Mouse (Mus musculus) lung, adult 2 months (tissue): ENCODE results near the gene Hoxa1. TPM values are rescaled to one million over a fixed set of nuclear protein-coding genes. Genes with fewer than 3 reads are reported as not detected.

ENCODE experiments used
- DNase-seq: peaks from one replicate; pipeline ENCODE4 v3.0.0; 2022
- H3K4me1 ChIP-seq: fragments of 200-500 bp; 2 replicates; pipeline ENCODE4 v1.6.1; 2011; ENCODE audit warnings: low read length; ENCODE audit not compliant: control insufficient read depth, insufficient read depth
- H3K4me3 ChIP-seq: fragments of 200-500 bp; replicated peaks from 2 replicates; pipeline ENCODE3; 2011; ENCODE audit warnings: low read depth, mild to moderate bottlenecking, control low read depth, low read length; ENCODE audit errors: extremely low read depth
- CTCF ChIP-seq: fragments of 200-500 bp; IDR thresholded peaks from 2 replicates; pipeline ENCODE4 v1.5.1; 2011; ENCODE audit warnings: mild to moderate bottlenecking, low read length, control low read depth; ENCODE audit not compliant: insufficient read depth
- POLR2A ChIP-seq: fragments of 200-500 bp; IDR thresholded peaks from 2 replicates; pipeline ENCODE4 v1.6.1; 2011; ENCODE audit warnings: low read depth, mild to moderate bottlenecking, control low read depth, low read length, borderline replicate concordance; ENCODE audit errors: extremely low read depth
- WGBS: fragments of 180-500 bp; shearing (Covaris S2); methylation state at CpG from one replicate; pipeline ENCODE4 v1.1.7; 2018; 5-methylcytosine and 5-hydroxymethylcytosine counted together
- polyA plus RNA-seq: library from polyadenylated mRNA; depleted of rRNA; stranded (reverse); fragments of >200 nt; gene quantifications from 2 replicates; pipeline ENCODE4 v1.2.3, GENCODE M21; 2012

Hoxa1 gene
- polyA plus RNA-seq, 1 experiment = 1.9 TPM

- DNase-seq = no peak
- 0 out of 2 replicates have a peak, but pooled peaks have one; percentile 7 for TF ChIP-seq POLR2A
- TF ChIP-seq CTCF = no peak
- WGBS = 1% methylated on average over 85 of the region's 102 CpGs
- H3K4me3 ChIP-seq = peak within 1 kb of the TSS; percentile 99
- peaks cover 7% of the 10 kb centered on the region for H3K4me1 ChIP-seq
Measured at GRCm38 (mm10) chr6:52190906-52191810, 33.0 kb upstream of the Hoxa1 start, which contains the start of gene Hoxa4. Hoxa4 (minus strand) TSS chr6:52191753.

DNA sequence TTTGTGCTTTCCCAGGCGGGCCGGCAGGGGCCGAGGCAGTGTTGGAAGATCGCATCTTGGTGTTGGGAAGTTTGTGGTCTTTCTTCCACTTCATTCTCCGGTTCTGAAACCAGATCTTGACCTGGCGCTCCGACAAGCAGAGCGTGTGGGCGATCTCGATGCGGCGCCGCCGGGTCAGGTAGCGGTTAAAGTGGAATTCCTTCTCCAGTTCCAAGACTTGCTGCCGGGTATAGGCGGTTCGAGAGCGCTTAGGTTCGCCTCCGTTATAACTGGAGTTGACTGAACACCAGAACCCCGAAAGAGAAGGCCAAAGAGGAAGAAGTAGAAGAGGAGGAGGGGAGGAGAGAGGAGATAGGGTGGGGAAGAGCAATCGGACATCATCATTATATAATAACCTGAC lies 32.3 kb upstream of the Hoxa1 start:
- Histone ChIP-seq H3K4me1 (peaks cover 7% of the 10 kb centered on the region), H3K4me3 (peak overlapping the region; percentile 43)
- 14% methylated on average over 23 of the region's 23 CpGs for WGBS
- TF ChIP-seq POLR2A = 0 out of 2 replicates have a peak, but pooled peaks have one; percentile 1
- TF ChIP-seq CTCF = no peak
- DNase-seq = peak; percentile 45

- no peak for DNase-seq
- WGBS = 34% methylated on average over 8 of the region's 8 CpGs
- no peak overlapping the region for H3K4me3 ChIP-seq
- H3K4me1 ChIP-seq = peaks cover 7% of the 10 kb centered on the region
- TF ChIP-seq CTCF = no peak
- no peak for TF ChIP-seq POLR2A
Measured at GRCm38 (mm10) chr6:52189909-52190308, 31.8 kb upstream of the Hoxa1 start.

- peaks cover 7% of the 10 kb centered on the region for H3K4me1 ChIP-seq
- DNase-seq = no peak
- 23% methylated on average over 5 of the region's 5 CpGs for WGBS
- TF ChIP-seq POLR2A = no peak
- TF ChIP-seq CTCF = no peak
- no peak overlapping the region for H3K4me3 ChIP-seq
Measured at GRCm38 (mm10) chr6:52189172-52189591, 31.1 kb upstream of the Hoxa1 start.

- Histone ChIP-seq H3K4me1 (peaks cover 4% of the 10 kb centered on the region), H3K4me3 (no peak overlapping the region)
- TF ChIP-seq CTCF (no peak), POLR2A (no peak)
- no peak for DNase-seq
- WGBS = 75% methylated on average over 1 of the region's 1 CpGs
Measured at GRCm38 (mm10) chr6:52186500-52186899, 28.4 kb upstream of the Hoxa1 start.

DNA sequence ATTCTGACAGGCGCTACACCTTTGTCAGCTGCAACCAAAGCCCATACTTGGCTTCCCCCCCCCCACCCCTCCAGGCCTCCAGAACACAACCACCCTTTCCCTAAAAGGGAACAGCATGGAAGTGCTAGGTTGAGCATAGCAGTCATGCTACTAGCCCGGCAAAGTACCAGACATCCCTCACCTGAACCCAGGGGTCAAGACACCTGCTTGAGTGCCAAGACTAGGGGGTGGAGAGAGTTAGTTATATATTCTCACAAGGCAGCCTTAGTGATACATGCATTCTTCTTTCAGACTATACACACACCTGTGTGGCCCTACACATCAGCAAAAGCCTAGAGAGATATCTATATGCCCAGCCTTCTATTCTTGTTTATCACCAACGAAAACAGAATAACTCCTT lies 27.7 kb upstream of the Hoxa1 start:
- Histone ChIP-seq H3K4me1 (peaks cover 4% of the 10 kb centered on the region), H3K4me3 (no peak overlapping the region)
- TF ChIP-seq POLR2A = no peak
- TF ChIP-seq CTCF = no peak
- WGBS = 56% methylated on average over 3 of the region's 3 CpGs
- DNase-seq = no peak

DNA sequence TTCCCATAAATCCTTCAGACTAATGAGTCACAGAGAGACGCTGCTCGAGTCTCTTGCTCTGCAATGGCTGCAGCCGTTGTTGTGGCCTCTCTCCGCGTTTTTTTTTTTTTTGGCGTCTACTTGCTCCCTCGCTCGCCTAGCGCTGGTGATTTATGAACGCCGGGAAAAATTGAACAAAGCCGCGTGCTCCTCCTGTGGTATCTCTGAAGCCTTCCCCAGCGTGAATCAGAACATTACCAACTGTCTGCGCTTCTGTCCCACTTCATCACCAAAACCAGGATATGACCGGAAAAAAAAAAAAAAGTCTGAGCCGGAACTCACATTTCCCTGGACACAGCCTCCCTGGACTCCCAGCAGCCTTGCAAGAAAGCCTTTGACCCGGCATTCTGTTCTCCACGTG lies 27.1 kb upstream of the Hoxa1 start:
- 11% methylated on average over 19 of the region's 19 CpGs for WGBS
- Histone ChIP-seq H3K4me1 (peaks cover 4% of the 10 kb centered on the region), H3K4me3 (peak overlapping the region; percentile 37)
- peak; percentile 5 for DNase-seq
- TF ChIP-seq POLR2A (no peak), CTCF (no peak)

DNA sequence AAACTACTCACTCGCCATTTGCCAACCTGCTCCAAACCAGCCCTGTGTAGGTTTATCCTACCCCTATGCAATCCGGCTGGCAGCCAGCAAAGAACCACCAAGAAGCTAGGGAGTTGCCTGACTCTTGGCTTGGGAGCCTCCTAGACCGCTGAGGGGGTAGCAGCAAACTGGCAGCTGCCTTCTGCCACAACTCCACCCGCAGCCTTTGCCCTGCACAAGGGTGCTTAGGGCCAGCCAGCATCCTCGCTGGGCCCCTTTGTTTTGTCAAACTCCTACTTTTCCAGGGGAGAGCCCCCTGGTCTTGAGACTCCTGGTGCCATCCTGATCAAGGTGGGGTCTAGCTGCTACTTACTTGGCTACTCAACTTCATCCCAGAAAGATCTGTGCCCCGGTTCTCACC lies 26.6 kb upstream of the Hoxa1 start:
- no peak overlapping the region for H3K4me3 ChIP-seq
- H3K4me1 ChIP-seq = no peaks in the 10 kb centered on the region
- TF ChIP-seq POLR2A (no peak), CTCF (no peak)
- no peak for DNase-seq
- 41% methylated on average over 6 of the region's 6 CpGs for WGBS

DNA sequence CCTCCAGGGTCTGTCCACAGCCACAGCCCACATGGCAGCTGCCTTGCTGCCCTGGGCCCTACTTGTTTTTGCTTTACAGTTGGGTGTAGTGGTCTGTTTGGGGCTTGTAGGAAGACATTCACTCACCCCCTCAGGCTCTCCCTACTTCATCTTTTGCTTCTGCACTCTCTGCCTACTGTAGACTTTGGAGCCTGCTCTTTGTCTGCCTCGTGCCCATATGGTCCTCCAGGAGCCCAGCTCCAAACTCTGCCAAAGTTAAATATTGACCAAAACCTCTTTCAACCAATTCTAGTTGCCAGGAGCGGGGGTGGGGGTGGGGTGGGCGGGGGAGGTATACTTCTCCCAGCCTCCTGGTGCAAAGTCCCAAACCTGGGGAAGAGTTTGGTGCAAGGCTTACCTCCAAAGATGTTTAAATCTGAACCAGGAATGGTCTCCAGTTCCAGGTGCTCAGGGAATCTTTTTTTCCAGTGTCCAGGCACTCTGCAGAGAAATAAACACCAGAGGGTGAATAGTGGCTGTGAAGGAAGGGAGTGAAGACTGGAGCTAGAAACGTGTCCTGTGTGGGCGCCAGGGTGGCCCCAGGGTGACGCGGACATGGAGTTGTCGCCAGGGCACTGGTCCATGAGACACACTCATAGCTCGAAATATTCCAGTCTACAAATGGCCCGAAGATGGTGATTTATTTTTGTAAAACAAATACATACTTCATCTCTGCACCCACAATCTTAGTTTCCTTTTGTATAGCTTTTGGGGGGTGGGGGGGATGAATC lies 25.4 kb upstream of the Hoxa1 start:
- TF ChIP-seq CTCF (no peak), POLR2A (no peak)
- DNase-seq = no peak
- WGBS = 51% methylated on average over 10 of the region's 10 CpGs
- Histone ChIP-seq H3K4me1 (no peaks in the 10 kb centered on the region), H3K4me3 (no peak overlapping the region)

GRCm38 (mm10) chr6:52182793-52183192 lies 24.7 kb upstream of the Hoxa1 start:
- H3K4me1 ChIP-seq = no peaks in the 10 kb centered on the region

More at GRCm38 (mm10) chr6:52182793-52183192, 24.7 kb upstream of the Hoxa1 start:
- peak; percentile 0 for DNase-seq
- H3K4me3 ChIP-seq = no peak overlapping the region
- TF ChIP-seq POLR2A (no peak), CTCF (no peak)
- WGBS = 62% methylated on average over 1 of the region's 1 CpGs
